Mouse (Mus musculus): ENCODE results near the gene Agbl4. TPM values are rescaled to one million over a fixed set of nuclear protein-coding genes. Genes with fewer than 3 reads are reported as not detected.

Agbl4 gene
- polyA plus RNA-seq, 1 experiment, result not detected

DNA sequence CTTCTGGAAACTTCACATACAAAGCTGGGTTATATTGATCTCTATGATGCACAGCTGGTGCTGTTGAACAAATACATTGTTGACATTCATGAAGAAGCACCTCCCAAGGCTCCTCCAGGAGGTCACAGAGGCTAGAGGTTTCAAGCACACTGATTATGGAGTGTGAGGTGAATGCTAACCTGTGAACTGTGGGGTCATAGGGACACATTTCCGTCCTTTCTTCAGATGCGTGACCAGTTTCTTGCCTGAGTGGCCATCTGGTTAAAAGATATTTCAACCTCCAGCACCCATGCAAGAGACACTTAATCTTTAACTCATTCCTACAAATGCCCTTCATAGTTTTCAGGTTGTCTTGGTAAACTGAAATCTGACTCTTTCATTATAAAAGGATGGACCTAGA is 985.6 kb downstream of the Agbl4 start:
- TF ChIP-seq POLR2A (IDR thresholded peaks at IDR 0.05; ENCODE audit: insufficient read depth, low read depth, low read length) (no peak), CTCF (IDR thresholded peaks at IDR 0.05; ENCODE audit: insufficient read depth, low read depth, low read length) (no peak)
- Histone ChIP-seq H3K4me1 (ENCODE audit: control insufficient read depth, insufficient read depth, low read length) (no peaks in the 10 kb centered on the region), H3K27ac (ENCODE audit: insufficient read depth, low read depth, low read length) (no peak overlapping the region), H3K4me3 (ENCODE audit: insufficient read depth, low read depth, low read length) (no peak overlapping the region)
- 96% methylated on average over 2 of the region's 2 CpGs for WGBS

DNA sequence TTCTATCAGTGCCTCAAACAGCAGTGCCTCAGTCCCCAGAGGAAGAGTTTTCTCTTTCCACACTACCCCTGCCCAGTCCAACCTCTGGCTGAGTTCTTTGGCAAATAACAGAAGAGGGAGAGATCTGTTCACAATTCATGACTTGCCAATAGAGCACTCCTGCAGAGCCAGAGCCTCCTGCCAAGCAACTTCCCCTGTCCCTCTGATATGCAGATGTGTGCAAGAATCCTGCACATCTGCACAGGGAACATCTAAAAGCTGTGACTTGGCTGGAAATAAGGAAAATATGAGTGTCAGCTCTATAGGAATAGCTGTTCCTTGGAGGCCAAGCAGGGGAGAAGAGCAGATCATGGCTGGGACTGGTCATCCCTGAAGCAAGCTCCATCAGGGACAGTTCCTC is 993.3 kb downstream of the Agbl4 start:
- TF ChIP-seq POLR2A (IDR thresholded peaks at IDR 0.05; ENCODE audit: insufficient read depth, low read depth, low read length), result no peak
- TF ChIP-seq CTCF (IDR thresholded peaks at IDR 0.05; ENCODE audit: insufficient read depth, low read depth, low read length), result no peak
- Histone ChIP-seq H3K4me3 (ENCODE audit: insufficient read depth, low read depth, low read length) (no peak overlapping the region), H3K4me1 (ENCODE audit: control insufficient read depth, insufficient read depth, low read length) (no peaks in the 10 kb centered on the region), H3K27ac (ENCODE audit: insufficient read depth, low read depth, low read length) (no peak overlapping the region)

DNA sequence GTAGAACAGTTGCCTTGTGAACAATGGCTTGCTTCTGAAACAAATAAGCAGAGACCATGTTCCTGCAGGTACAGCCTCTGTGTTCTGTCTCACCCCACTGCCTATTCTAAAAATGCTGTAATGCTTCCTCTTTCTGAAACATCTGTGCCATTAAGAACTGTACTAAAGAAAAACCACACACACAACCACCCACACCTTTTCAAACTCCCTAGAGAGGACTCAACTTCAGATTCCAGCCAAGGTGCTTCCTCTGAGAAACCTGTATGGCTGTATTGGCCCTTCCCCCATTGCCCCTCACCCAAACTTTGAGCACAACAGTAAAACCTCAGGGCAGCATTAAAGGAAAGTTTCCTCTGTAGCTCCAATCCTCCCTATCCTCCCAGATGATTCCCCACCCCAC is 1002.3 kb downstream of the Agbl4 start:
- Histone ChIP-seq H3K27ac (ENCODE audit: insufficient read depth, low read depth, low read length) (no peak overlapping the region), H3K4me3 (ENCODE audit: insufficient read depth, low read depth, low read length) (no peak overlapping the region), H3K4me1 (ENCODE audit: control insufficient read depth, insufficient read depth, low read length) (no peaks in the 10 kb centered on the region)
- TF ChIP-seq POLR2A (IDR thresholded peaks at IDR 0.05; ENCODE audit: insufficient read depth, low read depth, low read length) (no peak), CTCF (IDR thresholded peaks at IDR 0.05; ENCODE audit: insufficient read depth, low read depth, low read length) (no peak)

DNA sequence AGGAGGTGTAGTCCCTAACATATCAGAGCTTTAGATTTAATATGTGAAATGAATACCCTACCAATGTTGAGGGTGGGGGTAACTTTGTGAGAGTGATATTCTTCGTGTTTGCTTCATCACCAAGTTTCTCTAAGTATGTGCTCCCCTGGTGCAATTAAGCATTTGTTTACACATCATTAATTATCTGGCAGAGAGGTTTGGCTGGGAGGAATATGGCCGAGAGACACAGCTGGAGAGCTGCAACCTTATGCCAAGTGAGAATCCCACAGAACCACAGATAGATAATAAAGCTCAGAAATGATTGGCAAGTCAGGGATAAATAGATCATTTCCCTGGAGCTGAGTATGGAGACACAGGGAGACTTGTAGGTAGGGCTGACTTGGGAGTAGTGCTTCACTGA is 1003.2 kb downstream of the Agbl4 start:
- TF ChIP-seq POLR2A (IDR thresholded peaks at IDR 0.05; ENCODE audit: insufficient read depth, low read depth, low read length) (no peak), CTCF (IDR thresholded peaks at IDR 0.05; ENCODE audit: insufficient read depth, low read depth, low read length) (no peak)
- 38% methylated on average over 2 of the region's 2 CpGs for whole genome bisulfite sequencing
- H3K4me3 ChIP-seq (ENCODE audit: insufficient read depth, low read depth, low read length), result no peak overlapping the region

DNA sequence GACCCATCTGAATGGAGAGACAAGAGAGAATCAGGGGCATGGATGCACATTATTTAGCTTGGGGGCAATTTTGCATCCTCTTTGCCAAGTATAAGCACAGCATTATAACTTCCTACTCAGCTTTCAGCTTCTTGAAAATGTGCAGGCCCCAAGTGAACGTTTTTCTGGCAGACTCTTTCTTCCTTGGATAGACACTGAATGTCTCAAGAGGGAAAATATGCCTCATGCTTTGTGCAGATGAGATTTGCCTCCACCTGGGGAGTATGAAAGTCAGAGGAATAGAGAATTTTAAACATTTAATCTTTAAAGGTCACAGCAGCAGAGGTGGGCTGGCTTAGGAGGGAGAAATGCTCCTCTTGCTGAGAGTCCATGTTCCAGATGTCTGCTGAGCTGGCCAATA is 1005.8 kb downstream of the Agbl4 start:
- Histone ChIP-seq H3K4me3 (ENCODE audit: insufficient read depth, low read depth, low read length) (no peak overlapping the region), H3K27ac (ENCODE audit: insufficient read depth, low read depth, low read length) (no peak overlapping the region), H3K4me1 (ENCODE audit: control insufficient read depth, insufficient read depth, low read length) (no peaks in the 10 kb centered on the region)
- 63% methylated on average over 1 of the region's 1 CpGs for WGBS
- TF ChIP-seq CTCF (IDR thresholded peaks at IDR 0.05; ENCODE audit: insufficient read depth, low read depth, low read length), result no peak

More for the DNA sequence above, 1003.2 kb downstream of the Agbl4 start:
- no peak overlapping the region for H3K27ac ChIP-seq (ENCODE audit: insufficient read depth, low read depth, low read length)
- no peaks in the 10 kb centered on the region for H3K4me1 ChIP-seq (ENCODE audit: control insufficient read depth, insufficient read depth, low read length)

DNA sequence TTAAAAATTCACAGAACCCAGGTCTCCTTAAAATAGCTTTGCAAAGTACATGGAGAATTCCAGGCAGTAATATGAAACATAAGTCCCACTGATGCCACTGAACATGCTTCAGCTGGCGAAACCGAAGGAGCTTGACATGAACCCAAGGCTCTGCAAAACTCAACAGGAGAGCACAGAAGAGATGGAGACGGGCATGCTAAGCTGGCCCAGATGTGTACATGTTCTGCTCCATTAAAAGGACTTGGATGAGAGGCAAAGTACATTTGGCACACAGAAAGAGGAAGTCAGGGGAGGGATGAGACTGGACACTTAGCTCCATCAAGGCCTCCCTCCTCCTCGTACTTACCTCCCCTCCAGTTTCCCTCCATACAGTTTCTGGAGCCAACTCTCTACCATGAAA is 1013.3 kb downstream of the Agbl4 start:
- H3K4me3 ChIP-seq (ENCODE audit: insufficient read depth, low read depth, low read length), result no peak overlapping the region
- 96% methylated on average over 4 of the region's 4 CpGs for WGBS
- no peak for TF ChIP-seq POLR2A (IDR thresholded peaks at IDR 0.05; ENCODE audit: insufficient read depth, low read depth, low read length)
- TF ChIP-seq CTCF (IDR thresholded peaks at IDR 0.05; ENCODE audit: insufficient read depth, low read depth, low read length), result no peak
- peaks cover 3% of the 10 kb centered on the region for H3K4me1 ChIP-seq (ENCODE audit: control insufficient read depth, insufficient read depth, low read length)
- H3K27ac ChIP-seq (ENCODE audit: insufficient read depth, low read depth, low read length), result no peak overlapping the region

DNA sequence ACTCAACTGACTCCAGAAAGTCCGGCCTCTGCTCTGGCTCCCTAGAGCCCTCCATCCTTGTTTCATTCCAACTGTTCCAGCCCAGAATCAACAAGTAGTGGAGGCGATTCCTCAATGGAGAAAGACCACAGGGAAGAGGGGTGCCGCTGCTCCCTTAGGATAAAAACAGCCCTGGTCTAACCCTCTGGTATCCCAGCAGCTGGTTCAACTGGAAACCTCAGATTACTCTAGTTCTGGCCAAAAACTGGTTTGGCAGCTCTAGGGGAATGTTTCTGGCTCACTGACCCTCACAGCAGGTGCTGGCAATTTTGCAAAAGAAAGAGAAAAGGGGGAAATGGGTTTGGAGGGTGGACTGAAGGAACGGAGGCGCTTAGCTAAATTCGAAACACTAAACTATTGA is 1016.9 kb downstream of the Agbl4 start:
- peaks cover 3% of the 10 kb centered on the region for H3K4me1 ChIP-seq (ENCODE audit: control insufficient read depth, insufficient read depth, low read length)
- H3K27ac ChIP-seq (ENCODE audit: insufficient read depth, low read depth, low read length), result no peak overlapping the region
- peak overlapping the region; percentile 74 for H3K4me3 ChIP-seq (ENCODE audit: insufficient read depth, low read depth, low read length)
- under 1% methylated on average over 6 of the region's 6 CpGs for WGBS
- TF ChIP-seq POLR2A (IDR thresholded peaks at IDR 0.05; ENCODE audit: insufficient read depth, low read depth, low read length) (no peak), CTCF (IDR thresholded peaks at IDR 0.05; ENCODE audit: insufficient read depth, low read depth, low read length) (no peak)

DNA sequence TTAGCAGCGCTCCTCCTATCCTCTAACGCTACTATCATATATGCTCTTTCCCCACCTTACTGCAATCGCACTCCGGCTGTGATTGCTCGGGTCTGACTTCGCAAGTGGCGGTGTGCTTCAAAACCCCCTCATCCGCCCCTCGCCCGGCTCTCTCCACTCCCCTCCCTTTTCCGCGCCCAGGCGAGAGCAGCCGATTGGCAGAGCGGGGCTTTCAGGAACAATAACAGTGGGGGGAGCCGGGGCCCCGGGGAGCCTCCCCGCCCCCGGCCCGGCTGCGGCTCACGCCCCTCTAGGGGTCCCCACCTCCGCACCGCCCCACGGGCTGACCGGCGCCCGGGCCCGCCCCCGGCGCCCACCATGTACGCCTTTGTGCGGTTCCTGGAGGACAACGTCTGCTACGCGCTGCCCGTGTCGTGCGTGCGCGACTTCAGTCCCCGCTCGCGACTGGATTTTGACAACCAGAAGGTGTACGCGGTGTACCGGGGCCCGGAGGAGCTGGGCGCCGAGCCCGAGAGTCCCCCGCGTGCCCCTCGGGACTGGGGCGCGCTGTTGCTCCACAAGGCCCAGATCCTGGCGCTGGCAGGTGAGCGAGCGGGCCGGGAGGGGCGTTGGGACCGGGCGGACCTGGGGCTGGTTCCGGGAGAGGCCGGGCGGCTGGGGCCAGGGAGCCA is 1017.5 kb downstream of the Agbl4 start, which contains the start of gene Bend5:
Gene Bend5, plus strand, starts transcription at position 189 of the 671 bp plus-strand sequence.
- no peak for TF ChIP-seq CTCF (IDR thresholded peaks at IDR 0.05; ENCODE audit: insufficient read depth, low read depth, low read length)
- TF ChIP-seq POLR2A (IDR thresholded peaks at IDR 0.05; ENCODE audit: insufficient read depth, low read depth, low read length), result no peak
- peaks cover 3% of the 10 kb centered on the region for H3K4me1 ChIP-seq (ENCODE audit: control insufficient read depth, insufficient read depth, low read length)
- H3K27ac ChIP-seq (ENCODE audit: insufficient read depth, low read depth, low read length), result no peak within 1 kb of the TSS
- 2% methylated on average over 66 of the region's 66 CpGs for WGBS
- peak within 1 kb of the TSS; percentile 74 for H3K4me3 ChIP-seq (ENCODE audit: insufficient read depth, low read depth, low read length)

DNA sequence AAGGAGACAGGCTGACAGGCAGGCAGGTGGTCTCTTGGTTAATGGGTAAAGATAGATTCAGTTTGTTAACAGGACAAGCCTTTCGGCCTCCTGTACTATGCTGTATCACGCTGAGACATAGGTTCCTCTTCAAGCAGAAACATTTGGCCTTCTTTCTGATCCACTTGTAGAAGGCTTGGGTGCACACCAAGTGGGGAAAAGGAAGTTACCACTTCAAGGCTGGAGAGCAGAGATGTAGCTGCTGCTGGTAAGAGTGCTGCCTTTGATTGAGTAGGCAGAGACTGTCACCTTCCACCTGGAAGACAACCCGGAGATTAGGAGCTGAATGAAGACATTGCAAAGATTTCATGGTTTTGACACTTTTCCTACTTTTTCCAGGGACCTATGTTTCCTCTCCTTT is 1018.7 kb downstream of the Agbl4 start:
- 88% methylated on average over 3 of the region's 3 CpGs for WGBS
- no peak overlapping the region for H3K27ac ChIP-seq (ENCODE audit: insufficient read depth, low read depth, low read length)
- no peak for TF ChIP-seq POLR2A (IDR thresholded peaks at IDR 0.05; ENCODE audit: insufficient read depth, low read depth, low read length)
- TF ChIP-seq CTCF (IDR thresholded peaks at IDR 0.05; ENCODE audit: insufficient read depth, low read depth, low read length), result no peak
- H3K4me3 ChIP-seq (ENCODE audit: insufficient read depth, low read depth, low read length), result no peak overlapping the region
- peaks cover 3% of the 10 kb centered on the region for H3K4me1 ChIP-seq (ENCODE audit: control insufficient read depth, insufficient read depth, low read length)

DNA sequence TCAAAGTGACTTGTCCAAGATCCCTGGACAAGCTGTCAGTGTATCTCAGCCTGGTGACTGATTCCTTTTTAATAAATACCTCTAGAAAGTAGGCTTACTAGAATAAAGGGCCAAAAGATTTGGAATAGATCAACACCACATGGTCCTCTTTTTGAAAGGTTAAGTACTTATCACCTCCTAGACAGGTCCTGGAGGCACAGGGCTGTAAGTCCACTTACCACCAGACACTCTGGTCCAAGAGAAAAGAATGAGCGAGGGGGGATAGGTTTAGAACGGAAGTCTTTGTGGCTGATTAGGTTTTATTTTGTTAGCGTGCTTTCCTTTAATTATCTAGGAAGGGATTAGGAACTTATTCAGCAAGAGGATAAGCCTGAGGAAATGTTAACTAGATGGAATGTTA is 1019.1 kb downstream of the Agbl4 start:
- no peak overlapping the region for H3K27ac ChIP-seq (ENCODE audit: insufficient read depth, low read depth, low read length)
- no peak overlapping the region for H3K4me3 ChIP-seq (ENCODE audit: insufficient read depth, low read depth, low read length)
- WGBS, result 74% methylated on average over 3 of the region's 3 CpGs
- H3K4me1 ChIP-seq (ENCODE audit: control insufficient read depth, insufficient read depth, low read length), result peaks cover 3% of the 10 kb centered on the region
- TF ChIP-seq POLR2A (IDR thresholded peaks at IDR 0.05; ENCODE audit: insufficient read depth, low read depth, low read length), result no peak
- no peak for TF ChIP-seq CTCF (IDR thresholded peaks at IDR 0.05; ENCODE audit: insufficient read depth, low read depth, low read length)

Data from olfactory bulb, adult 2 months (tissue).